Mouse (Mus musculus) right cerebral cortex, postnatal 14 days (tissue): ENCODE data around the gene Pik3ip1.
A peak's percentile ranks its signal among the peaks of the same experiment; 100 is the strongest.

Experiments used
- DNase-seq: peaks from one replicate; pipeline ENCODE4 v3.0.0; 2022

Pik3ip1 gene

GRCm38 (mm10) chr11:3329891-3330451 is at the start of gene Pik3ip1:
TSS of gene Pik3ip1 (plus strand) at chr11:3330401.
- no peak for DNase-seq

GRCm38 (mm10) chr11:3282887-3283286 is 47.3 kb upstream of the Pik3ip1 start:
- DNase-seq, result no peak

- no peak for DNase-seq
These were observed 46.6 kb upstream of the Pik3ip1 start for GRCm38 (mm10) chr11:3283645-3284044.

- DNase-seq, result no peak
These were observed 44.3 kb upstream of the Pik3ip1 start for GRCm38 (mm10) chr11:3285940-3286339.

- DNase-seq, result no peak
These were observed 43.1 kb upstream of the Pik3ip1 start for GRCm38 (mm10) chr11:3287131-3287530.

GRCm38 (mm10) chr11:3287921-3288320 is 42.3 kb upstream of the Pik3ip1 start:
- no peak for DNase-seq

GRCm38 (mm10) chr11:3288521-3289301 is 41.5 kb upstream of the Pik3ip1 start, which contains the start of gene Patz1:
TSS of gene Patz1 (plus strand) at chr11:3288874.
- peak; percentile 41 for DNase-seq

GRCm38 (mm10) chr11:3289302-3289802 is 40.8 kb upstream of the Pik3ip1 start:
- peak; percentile 77 for DNase-seq

GRCm38 (mm10) chr11:3289803-3290639 is 40.2 kb upstream of the Pik3ip1 start:
- peak; percentile 86 for DNase-seq

GRCm38 (mm10) chr11:3290640-3291310 is 39.4 kb upstream of the Pik3ip1 start:
- peak; percentile 72 for DNase-seq

GRCm38 (mm10) chr11:3291311-3292061 is 38.7 kb upstream of the Pik3ip1 start:
- DNase-seq, result no peak

- no peak for DNase-seq
These were observed 38.2 kb upstream of the Pik3ip1 start for GRCm38 (mm10) chr11:3292062-3292421.

GRCm38 (mm10) chr11:3292711-3293249 is 37.4 kb upstream of the Pik3ip1 start:
- DNase-seq, result no peak

- DNase-seq, result no peak
These were observed 36.8 kb upstream of the Pik3ip1 start for GRCm38 (mm10) chr11:3293361-3293760.

- no peak for DNase-seq
These were observed 35.6 kb upstream of the Pik3ip1 start for GRCm38 (mm10) chr11:3294641-3295040.

GRCm38 (mm10) chr11:3296056-3296455 is 34.1 kb upstream of the Pik3ip1 start:
- no peak for DNase-seq

GRCm38 (mm10) chr11:3297871-3298812 is 32.1 kb upstream of the Pik3ip1 start:
- no peak for DNase-seq

GRCm38 (mm10) chr11:3298813-3299185 is 31.4 kb upstream of the Pik3ip1 start:
- no peak for DNase-seq

GRCm38 (mm10) chr11:3301075-3301474 is 29.1 kb upstream of the Pik3ip1 start:
- no peak for DNase-seq

GRCm38 (mm10) chr11:3302385-3302784 is 27.8 kb upstream of the Pik3ip1 start:
- DNase-seq, result no peak

GRCm38 (mm10) chr11:3302792-3303191 is 27.4 kb upstream of the Pik3ip1 start:
- DNase-seq, result no peak
